Comparison of ENCODE assay signal across 12 mouse cellular contexts in the genomic region with DNA sequence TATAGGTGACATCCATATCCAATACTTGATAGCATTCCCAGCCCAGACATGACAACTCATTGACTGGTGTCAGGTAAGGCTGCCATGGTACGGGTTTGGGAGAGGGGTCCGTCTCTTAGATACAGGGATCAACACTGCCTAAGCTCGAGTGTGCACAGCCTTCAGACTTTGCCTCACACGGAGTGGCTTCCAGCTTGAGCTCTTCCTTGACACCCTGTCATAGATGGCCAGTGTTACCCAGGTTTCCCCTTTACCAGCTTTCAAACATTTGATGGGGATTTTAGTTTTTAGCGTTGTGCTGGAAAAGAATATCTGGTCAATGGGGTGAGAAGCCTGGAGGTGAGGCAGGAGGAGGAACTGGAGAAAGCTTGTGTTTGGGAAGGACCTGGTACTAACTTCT. TPM values are rescaled to one million over a fixed set of nuclear protein-coding genes. Genes with fewer than 3 reads are reported as not detected.
DNase-seq lines count a peak whose midpoint lies in the region; ATAC-seq and TF ChIP-seq lines count a peak whose summit lies in the region.
"Had no signal": no experiment of that assay in that cellular context is flagged by ENCODE, and none has a peak within 500 bp of the region (broad histone marks: within the 10 kb centered on the region; RNA-seq: fewer than 3 reads in every experiment).

No protein-coding gene starts in this region.

- ATAC-seq in kidney, embryonic 16.5 days (ENCODE audit: low FRiP score, low TSS enrichment), result no peak
- ATAC-seq in limb, embryonic 15.5 days (ENCODE audit: insufficient number of reproducible peaks, low FRiP score, low TSS enrichment, low read depth), result no peak
- ATAC-seq: hindbrain, embryonic 16.5 days; midbrain, embryonic 15.5 days had no signal

- H3K27ac ChIP-seq in heart, adult 2 months, result peak overlapping the region; percentile 99
- no peak overlapping the region for H3K27ac ChIP-seq in kidney, embryonic 16.5 days (ENCODE audit: low read length)
- H3K27ac ChIP-seq in ES-E14 (ENCODE audit: insufficient read depth, low read depth, low read length, poor library complexity, severe bottlenecking), result no peak overlapping the region
- peak overlapping the region; percentile 100; the same call in 1 of the 2 replicates for H3K27ac ChIP-seq in limb, embryonic 15.5 days

- H3K9ac ChIP-seq in heart, adult 2 months (ENCODE audit: low read depth, low read length), result no peak overlapping the region
- H3K9ac ChIP-seq in kidney, embryonic 16.5 days (replicated peaks; ENCODE audit: low read length), result 0 out of 2 replicates have a peak overlapping the region, but pooled peaks have one; percentile 17
- peak overlapping the region; percentile 22; the same call in 1 of the 2 replicates for H3K9ac ChIP-seq in ES-E14 (ENCODE audit: insufficient read depth, low read depth, low read length, poor library complexity, severe bottlenecking)
- H3K9ac ChIP-seq in limb, embryonic 15.5 days, result no peak overlapping the region
- H3K9ac ChIP-seq: midbrain, embryonic 15.5 days had no signal

- 75% methylated on average over 5 of the region's 5 CpGs for whole genome bisulfite sequencing in heart, adult 2 months
- 73% methylated on average over 5 of the region's 5 CpGs for WGBS in kidney, embryonic 16.5 days
- WGBS in limb, embryonic 15.5 days, result 79% methylated on average over 5 of the region's 5 CpGs

- in situ Hi-C loops in ES-E14 (cut with MboI; ENCODE audit: low sequenced_read_pairs in 2 of 2, unreplicated experiment in 2 of 2), result no loop called here

- H3K4me1 ChIP-seq in heart, adult 2 months (ENCODE audit: control insufficient read depth, insufficient read depth, low read length), result peaks cover 9% of the 10 kb centered on the region
- peaks cover 23% of the 10 kb centered on the region for H3K4me1 ChIP-seq in kidney, embryonic 16.5 days (ENCODE audit: insufficient read depth, low read length)
- 0 out of 4 replicates have a peak, but pooled peaks cover 0 to 4% of the 10 kb centered on the region in 2 experiments for H3K4me1 ChIP-seq in ES-E14 (ENCODE audit: control insufficient read depth in 2 of 2, insufficient read depth in 2 of 2, low read length in 2 of 2, poor library complexity in 1 of 2)
- H3K4me1 ChIP-seq in limb, embryonic 15.5 days, result peaks cover 11% of the 10 kb centered on the region

- no peak overlapping the region for H3K4me3 ChIP-seq in heart, adult 2 months
- H3K4me3 ChIP-seq in kidney, embryonic 16.5 days (ENCODE audit: low read length), result no peak overlapping the region
- H3K4me3 ChIP-seq in ES-E14 (ENCODE audit: insufficient read depth in 1 of 2, low read depth in 1 of 2, low read length in 2 of 2, poor library complexity in 1 of 2, severe bottlenecking in 1 of 2), result no peak overlapping the region
- H3K4me3 ChIP-seq in limb, embryonic 15.5 days, result no peak overlapping the region

- no peak for TF ChIP-seq EP300 in heart, adult 2 months (IDR thresholded peaks at IDR 0.05; ENCODE audit: insufficient read depth, low read depth, low read length)

- H3K36me3 ChIP-seq in heart, adult 2 months (ENCODE audit: control insufficient read depth, insufficient read depth, low read length), result peaks cover 8% of the 10 kb centered on the region
- H3K36me3 ChIP-seq in kidney, embryonic 16.5 days (ENCODE audit: insufficient read depth, low read length), result no peaks in the 10 kb centered on the region
- no peaks in the 10 kb centered on the region for H3K36me3 ChIP-seq in ES-E14 (ENCODE audit: control insufficient read depth, insufficient read depth, low read length, poor library complexity, severe bottlenecking)
- no peaks in the 10 kb centered on the region for H3K36me3 ChIP-seq in limb, embryonic 15.5 days
- H3K36me3 ChIP-seq: midbrain, embryonic 15.5 days had no signal

- H3K27me3 ChIP-seq in heart, adult 2 months (ENCODE audit: control insufficient read depth, insufficient read depth, low read length), result no peaks in the 10 kb centered on the region
- H3K27me3 ChIP-seq in kidney, embryonic 16.5 days (ENCODE audit: insufficient read depth, low read length), result no peaks in the 10 kb centered on the region
- H3K27me3 ChIP-seq in limb, embryonic 15.5 days, result no peaks in the 10 kb centered on the region
- H3K27me3 ChIP-seq: midbrain, embryonic 15.5 days had no signal

- intact Hi-C loops in heart, adult 2 months (cut with DNase I), result loop anchor here (1.0 to 5.0 kb wide), 2 partner anchors 51 to 95 kb away; no protein-coding TSS in a partner anchor

- H3K4me2 ChIP-seq in kidney, embryonic 16.5 days (replicated peaks; ENCODE audit: low read depth, low read length), result no peak overlapping the region; the same call in 1 of the 2 replicates
- H3K4me2 ChIP-seq in limb, embryonic 15.5 days, result no peak overlapping the region

- H3K9me3 ChIP-seq in kidney, embryonic 16.5 days (ENCODE audit: low read length), result no peaks in the 10 kb centered on the region
- H3K9me3 ChIP-seq in ES-E14 (ENCODE audit: control insufficient read depth, insufficient read depth, low read depth, low read length), result no peaks in the 10 kb centered on the region
- no peaks in the 10 kb centered on the region for H3K9me3 ChIP-seq in limb, embryonic 15.5 days
- H3K9me3 ChIP-seq: midbrain, embryonic 15.5 days had no signal

- no peak for TF ChIP-seq POLR2A in heart, adult 2 months (IDR thresholded peaks at IDR 0.05; ENCODE audit: insufficient read depth, low read depth, low read length)

- DNase-seq in heart, adult 2 months, result no peak
- no peak for DNase-seq in heart, adult 8-10 months (ENCODE audit: low spot score)
- no peak for DNase-seq in kidney, postnatal 14 days
- no peak for DNase-seq in ES-E14 (ENCODE audit: low read depth, low spot score)
- no peak for DNase-seq in layer of hippocampus, postnatal 14 days (ENCODE audit: low spot score in 2 of 2)
- DNase-seq in retina, embryonic 14.5 days (ENCODE audit: low spot score), result no peak
- DNase-seq: adrenal gland, postnatal 25 days; cerebellum, postnatal 10 days had no signal

- no peak for TF ChIP-seq CTCF in heart, adult 2 months (IDR thresholded peaks at IDR 0.05)

- no peaks in the 10 kb centered on the region for H3K79me2 ChIP-seq in heart, adult 2 months (replicated peaks; ENCODE audit: control insufficient read depth, insufficient read depth, low read length)

TF ChIP-seq in ES-E14, 5 proteins besides CTCF, POLR2A, EP300 and RAD21:
- no peak for TF ChIP-seq ZNF384 (IDR thresholded peaks at IDR 0.05; ENCODE audit: low read depth, low read length)
- no peak for TF ChIP-seq ZC3H11A (IDR thresholded peaks at IDR 0.05; ENCODE audit: borderline replicate concordance, low read depth, low read length)
- no peak for TF ChIP-seq HCFC1 (IDR thresholded peaks at IDR 0.05; ENCODE audit: borderline replicate concordance, insufficient read depth, low read length)
- no peak for TF ChIP-seq CHD2 (IDR thresholded peaks at IDR 0.05; ENCODE audit: low read depth, low read length)
- no peak for TF ChIP-seq MAFK (IDR thresholded peaks at IDR 0.05; ENCODE audit: insufficient read depth, low read depth, low read length)

RNA-seq across cellular contexts. Expression of a gene that starts 2.1 kb away (rescaled TPM):
- 10 to 100 TPM; 74.0 to 80.5 TPM for total RNA-seq in heart, adult 2 months (2021)
- 28.2 and 44.8 TPM in 2 replicates for polyA plus RNA-seq in heart, adult 2 months (2012; rRNA removed)
- total RNA-seq in heart, adult 8-10 months (2022), result 10 to 100 TPM; 70.5 to 87.1 (median 79.0) TPM
- 8.3 and 10.3 TPM in 2 replicates for polyA plus RNA-seq in kidney, embryonic 16.5 days (2015; fragmentation: Nextera tagmentation; extraction: Ambion mirVana)
- total RNA-seq in ES-E14 (2012; rRNA removed), result 33.2 and 36.3 TPM in 2 replicates
- 7.5 and 8.3 TPM in 2 replicates for polyA plus RNA-seq in limb, embryonic 15.5 days (2015; fragmentation: Nextera tagmentation; extraction: Ambion mirVana)
- total RNA-seq in layer of hippocampus, postnatal 14 days (2021), result 10 to 100 TPM; 83.0 to 84.1 TPM

RNA-seq across cellular contexts. Expression of a gene that starts 41.1 kb away (rescaled TPM):
- 10 to 100 TPM; 21.8 to 22.1 TPM for total RNA-seq in heart, adult 2 months (2021)
- 25.7 and 42.8 TPM in 2 replicates for polyA plus RNA-seq in heart, adult 2 months (2012; rRNA removed)
- total RNA-seq in heart, adult 8-10 months (2022), result 10 to 100 TPM; 19.9 to 23.4 (median 22.0) TPM
- 59.3 and 63.2 TPM in 2 replicates for polyA plus RNA-seq in kidney, embryonic 16.5 days (2015; fragmentation: Nextera tagmentation; extraction: Ambion mirVana)
- 25.3 and 28.7 TPM in 2 replicates for total RNA-seq in ES-E14 (2012; rRNA removed)
- polyA plus RNA-seq in limb, embryonic 15.5 days (2015; fragmentation: Nextera tagmentation; extraction: Ambion mirVana), result 54.9 and 61.3 TPM in 2 replicates
- total RNA-seq in layer of hippocampus, postnatal 14 days (2021), result 10 to 100 TPM; 35.1 to 35.6 TPM

Comparison
In these comparisons a context has a peak if more than half of its experiments do, and no peak if none do; other contexts are left out.
1. H3K27ac ChIP-seq: peak in heart, adult 2 months (single experiment) and limb, embryonic 15.5 days (single experiment); none in kidney, embryonic 16.5 days (single experiment) and ES-E14 (single experiment).
2. H3K9ac ChIP-seq: peak in kidney, embryonic 16.5 days (single experiment) and ES-E14 (single experiment); none in heart, adult 2 months (single experiment) and limb, embryonic 15.5 days (single experiment).